Mouse (Mus musculus): Measurements from ENCODE around the gene Togaram1. TPM values are rescaled to one million over a fixed set of nuclear protein-coding genes. Genes with fewer than 3 reads are reported as not detected.

The Togaram1 gene
- polyA plus RNA-seq, 1 experiment from 2014 or later, result 6.1 TPM

- Histone ChIP-seq H3K4me1 (ENCODE audit: insufficient read depth) (peaks cover 16% of the 10 kb centered on the region), H3K4me3 (ENCODE audit: low read depth, low read length) (no peak overlapping the region), H3K9me3 (ENCODE audit: low read length) (no peaks in the 10 kb centered on the region), H3K27ac (ENCODE audit: low read depth) (no peak overlapping the region), H3K4me2 (ENCODE audit: low read depth, low read length) (peak overlapping the region; percentile 24; the same call in 1 of the 2 replicates), H3K9ac (replicated peaks) (no peak overlapping the region), H3K36me3 (replicated peaks; ENCODE audit: insufficient read depth, low read length) (peaks cover 27% of the 10 kb centered on the region), H3K27me3 (ENCODE audit: insufficient read depth, low read length) (no peaks in the 10 kb centered on the region)
- ATAC-seq (no peak), DNase-seq (no peak)
- no peak for TF ChIP-seq EP300 (IDR thresholded peaks at IDR 0.05; ENCODE audit: low read depth)
- no peak for TF ChIP-seq CTCF (IDR thresholded peaks at IDR 0.05; ENCODE audit: low read depth)
- WGBS (ENCODE audit: insufficient replicate concordance), result 24% methylated on average over 6 of the region's 6 CpGs
Observed at GRCm38 (mm10) chr12:64975558-64975957, 10.0 kb downstream of the Togaram1 start.

- H3K9me3 ChIP-seq (ENCODE audit: low read length), result no peaks in the 10 kb centered on the region
- H3K4me3 ChIP-seq (ENCODE audit: low read depth, low read length), result no peak overlapping the region
- H3K4me2 ChIP-seq (ENCODE audit: low read depth, low read length), result no peak overlapping the region
- no peak overlapping the region for H3K9ac ChIP-seq (replicated peaks)
- H3K36me3 ChIP-seq (replicated peaks; ENCODE audit: insufficient read depth, low read length), result peaks cover 26% of the 10 kb centered on the region
- no peak for ATAC-seq
- no peaks in the 10 kb centered on the region for H3K27me3 ChIP-seq (ENCODE audit: insufficient read depth, low read length)
- 27% methylated on average over 1 of the region's 1 CpGs for WGBS (ENCODE audit: insufficient replicate concordance)
- H3K4me1 ChIP-seq (ENCODE audit: insufficient read depth), result peaks cover 9% of the 10 kb centered on the region
- no peak for DNase-seq
- no peak overlapping the region for H3K27ac ChIP-seq (ENCODE audit: low read depth)
- no peak for TF ChIP-seq CTCF (IDR thresholded peaks at IDR 0.05; ENCODE audit: low read depth)
- TF ChIP-seq EP300 (IDR thresholded peaks at IDR 0.05; ENCODE audit: low read depth), result no peak
Observed at GRCm38 (mm10) chr12:64976191-64976590, 10.6 kb downstream of the Togaram1 start.

GRCm38 (mm10) chr12:64977518-64977917, 11.9 kb downstream of the Togaram1 start:
- WGBS (ENCODE audit: insufficient replicate concordance), result 77% methylated on average over 1 of the region's 1 CpGs
- H3K9ac ChIP-seq (replicated peaks), result no peak overlapping the region
- H3K36me3 ChIP-seq (replicated peaks; ENCODE audit: insufficient read depth, low read length), result peaks cover 36% of the 10 kb centered on the region
- peaks cover 4% of the 10 kb centered on the region for H3K4me1 ChIP-seq (ENCODE audit: insufficient read depth)
- no peak overlapping the region for H3K4me3 ChIP-seq (ENCODE audit: low read depth, low read length)
- no peaks in the 10 kb centered on the region for H3K27me3 ChIP-seq (ENCODE audit: insufficient read depth, low read length)
- H3K4me2 ChIP-seq (ENCODE audit: low read depth, low read length), result no peak overlapping the region
- TF ChIP-seq CTCF (IDR thresholded peaks at IDR 0.05; ENCODE audit: low read depth) (no peak), EP300 (IDR thresholded peaks at IDR 0.05; ENCODE audit: low read depth) (no peak)
- H3K9me3 ChIP-seq (ENCODE audit: low read length), result no peaks in the 10 kb centered on the region
- DNase-seq (no peak), ATAC-seq (no peak)
- H3K27ac ChIP-seq (ENCODE audit: low read depth), result no peak overlapping the region

GRCm38 (mm10) chr12:65007725-65008124, 42.1 kb downstream of the Togaram1 start:
- TF ChIP-seq CTCF (IDR thresholded peaks at IDR 0.05; ENCODE audit: low read depth) (no peak), EP300 (IDR thresholded peaks at IDR 0.05; ENCODE audit: low read depth) (no peak)
- 71% methylated on average over 3 of the region's 3 CpGs for WGBS (ENCODE audit: insufficient replicate concordance)
- H3K36me3 ChIP-seq (replicated peaks; ENCODE audit: insufficient read depth, low read length), result peaks cover 35% of the 10 kb centered on the region
- no peak overlapping the region for H3K27ac ChIP-seq (ENCODE audit: low read depth)
- no peaks in the 10 kb centered on the region for H3K9me3 ChIP-seq (ENCODE audit: low read length)
- H3K4me1 ChIP-seq (ENCODE audit: insufficient read depth), result no peaks in the 10 kb centered on the region
- DNase-seq, result no peak
- no peaks in the 10 kb centered on the region for H3K27me3 ChIP-seq (ENCODE audit: insufficient read depth, low read length)
- no peak for ATAC-seq
- H3K4me2 ChIP-seq (ENCODE audit: low read depth, low read length), result no peak overlapping the region
- H3K4me3 ChIP-seq (ENCODE audit: low read depth, low read length), result no peak overlapping the region
- no peak overlapping the region for H3K9ac ChIP-seq (replicated peaks)

GRCm38 (mm10) chr12:65022842-65023241, 57.2 kb downstream of the Togaram1 start:
- WGBS (ENCODE audit: insufficient replicate concordance), result 91% methylated on average over 6 of the region's 6 CpGs
- no peak for DNase-seq
- no peak for TF ChIP-seq CTCF (IDR thresholded peaks at IDR 0.05; ENCODE audit: low read depth)
- TF ChIP-seq EP300 (IDR thresholded peaks at IDR 0.05; ENCODE audit: low read depth), result no peak

GRCm38 (mm10) chr12:65035839-65036189, 70.2 kb downstream of the Togaram1 start:
- H3K9ac ChIP-seq (replicated peaks), result peak overlapping the region; percentile 95
- TF ChIP-seq CTCF (IDR thresholded peaks at IDR 0.05; ENCODE audit: low read depth), result no peak
- no peak for TF ChIP-seq EP300 (IDR thresholded peaks at IDR 0.05; ENCODE audit: low read depth)
- H3K36me3 ChIP-seq (replicated peaks; ENCODE audit: insufficient read depth, low read length), result no peaks in the 10 kb centered on the region
- H3K4me2 ChIP-seq (ENCODE audit: low read depth, low read length), result peak overlapping the region; percentile 76
- WGBS (ENCODE audit: insufficient replicate concordance), result 44% methylated on average over 8 of the region's 8 CpGs
- 0 out of 2 replicates have a peak overlapping the region, but pooled peaks have one; percentile 19 for H3K27ac ChIP-seq (ENCODE audit: low read depth)
- no peaks in the 10 kb centered on the region for H3K27me3 ChIP-seq (ENCODE audit: insufficient read depth, low read length)
- ATAC-seq, result 0 out of 2 replicates have a peak, but pooled peaks have one; percentile 3
- no peaks in the 10 kb centered on the region for H3K9me3 ChIP-seq (ENCODE audit: low read length)
- peaks cover 13% of the 10 kb centered on the region for H3K4me1 ChIP-seq (ENCODE audit: insufficient read depth)
- DNase-seq, result no peak
- H3K4me3 ChIP-seq (ENCODE audit: low read depth, low read length), result peak overlapping the region; percentile 95

More at GRCm38 (mm10) chr12:65022842-65023241, 57.2 kb downstream of the Togaram1 start:
- Histone ChIP-seq H3K4me3 (ENCODE audit: low read depth, low read length) (no peak overlapping the region), H3K36me3 (replicated peaks; ENCODE audit: insufficient read depth, low read length) (peaks cover 2% of the 10 kb centered on the region; the same call in 1 of the 2 replicates), H3K4me2 (ENCODE audit: low read depth, low read length) (no peak overlapping the region), H3K4me1 (ENCODE audit: insufficient read depth) (no peaks in the 10 kb centered on the region), H3K9ac (replicated peaks) (no peak overlapping the region), H3K27ac (ENCODE audit: low read depth) (no peak overlapping the region), H3K27me3 (ENCODE audit: insufficient read depth, low read length) (no peaks in the 10 kb centered on the region), H3K9me3 (ENCODE audit: low read length) (no peaks in the 10 kb centered on the region)
- ATAC-seq, result no peak
